Mouse (Mus musculus) forebrain, embryonic 16.5 days (tissue): Measurements from ENCODE around the gene Triap1. TPM values are rescaled to one million over a fixed set of nuclear protein-coding genes. Genes with fewer than 3 reads are reported as not detected.
"Not testable (repeated sequence)": the region's sequence is repeated elsewhere in the genome, so short reads cannot be mapped to it uniquely, and the experiment has no call there.

Experiments
- ATAC-seq: fragments of 200-750 bp; cut with Nextera tagmentation; 2 replicates; pipeline ENCODE4 v1.8.0; 2017; ENCODE audit warnings: mild to moderate bottlenecking, moderate library complexity
- H3K27ac ChIP-seq: fragments of 300-500 bp; sonication (generic); 2 replicates; pipeline ENCODE4 v1.5.1; 2014; ENCODE audit warnings: low read length, control low read depth
- H3K27me3 ChIP-seq: fragments of 300-500 bp; sonication (generic); replicated peaks from 2 replicates; pipeline ENCODE4 v1.6.1; 2014; ENCODE audit warnings: low read length; ENCODE audit not compliant: control insufficient read depth, insufficient read depth
- H3K36me3 ChIP-seq: fragments of 300-500 bp; sonication (generic); 2 replicates; pipeline ENCODE4 v1.6.1; 2014; ENCODE audit not compliant: control insufficient read depth, insufficient read depth
- H3K4me1 ChIP-seq: fragments of 300-500 bp; sonication (generic); replicated peaks from 2 replicates; pipeline ENCODE4 v1.6.1; 2014; ENCODE audit warnings: low read length; ENCODE audit not compliant: control insufficient read depth, insufficient read depth
- H3K4me2 ChIP-seq: fragments of 300-500 bp; sonication (generic); 2 replicates; pipeline ENCODE4 v1.6.1; 2014; ENCODE audit warnings: mild to moderate bottlenecking, low read length, control low read depth
- H3K4me3 ChIP-seq: fragments of 300-500 bp; sonication (generic); replicated peaks from 2 replicates; pipeline ENCODE4 v1.5.1; 2014; ENCODE audit warnings: mild to moderate bottlenecking, low read length, control low read depth
- H3K9ac ChIP-seq: fragments of 300-500 bp; sonication (generic); replicated peaks from 2 replicates; pipeline ENCODE4 v1.6.1; 2014; ENCODE audit warnings: low read depth, low read length, control low read depth
- H3K9me3 ChIP-seq: fragments of 300-500 bp; sonication (generic); 2 replicates; pipeline ENCODE4 v1.6.1; 2016; ENCODE audit warnings: low read length; ENCODE audit not compliant: control insufficient read depth
- WGBS: fragments of 180-500 bp; shearing (Covaris S2); extraction: QIAGEN DNeasy Blood & Tissue Kit; methylation state at CpG from one replicate; pipeline ENCODE4 v1.1.7; 2014; 5-methylcytosine and 5-hydroxymethylcytosine counted together
- polyA plus RNA-seq: library from polyadenylated mRNA; unstranded; fragments of >200 nt; fragmentation: Nextera tagmentation; extraction: Ambion mirVana; gene quantifications from 2 replicates; pipeline ENCODE4 v1.2.1, GENCODE M21; 2015

Triap1 gene
- 59.9 and 62.3 TPM in 2 replicates for polyA plus RNA-seq

- Histone ChIP-seq H3K9me3 (no peaks in the 10 kb centered on the region), H3K9ac (peak within 1 kb of the TSS; percentile 96), H3K27me3 (no peaks in the 10 kb centered on the region), H3K4me3 (peak within 1 kb of the TSS; percentile 98), H3K27ac (peak within 1 kb of the TSS; percentile 78), H3K36me3 (peaks cover 26% of the 10 kb centered on the region), H3K4me1 (peaks cover 15% of the 10 kb centered on the region), H3K4me2 (peak within 1 kb of the TSS; percentile 81)
- peak; percentile 93 for ATAC-seq
- WGBS = under 1% methylated on average over 62 of the region's 62 CpGs
Observed at GRCm38 (mm10) chr5:115340577-115341313, at the start of gene Triap1, which contains the start of gene Gatc. Gene Triap1, plus strand, starts transcription at chr5:115341225. Gene Gatc, minus strand, starts transcription at chr5:115341178.

- no peak overlapping the region for H3K27ac ChIP-seq
- no peaks in the 10 kb centered on the region for H3K27me3 ChIP-seq
- 89% methylated on average over 8 of the region's 8 CpGs for WGBS
- H3K36me3 ChIP-seq = peaks cover 31% of the 10 kb centered on the region
- H3K4me3 ChIP-seq = no peak overlapping the region
- H3K4me1 ChIP-seq = peaks cover 17% of the 10 kb centered on the region
- no peak for ATAC-seq
- no peaks in the 10 kb centered on the region for H3K9me3 ChIP-seq
- no peak overlapping the region for H3K4me2 ChIP-seq
- H3K9ac ChIP-seq = no peak overlapping the region
Observed at GRCm38 (mm10) chr5:115294173-115294572, 46.9 kb upstream of the Triap1 start.

GRCm38 (mm10) chr5:115296347-115296746 is 44.7 kb upstream of the Triap1 start:
- H3K9ac ChIP-seq = no peak overlapping the region
- no peak overlapping the region for H3K27ac ChIP-seq
- no peak overlapping the region for H3K4me2 ChIP-seq
- no peaks in the 10 kb centered on the region for H3K27me3 ChIP-seq
- 86% methylated on average over 10 of the region's 10 CpGs for WGBS
- peaks cover 23% of the 10 kb centered on the region for H3K4me1 ChIP-seq
- H3K36me3 ChIP-seq = peaks cover 27% of the 10 kb centered on the region
- H3K4me3 ChIP-seq = no peak overlapping the region
- H3K9me3 ChIP-seq = no peaks in the 10 kb centered on the region
- ATAC-seq = no peak

GRCm38 (mm10) chr5:115300035-115300744 is 40.8 kb upstream of the Triap1 start:
- Histone ChIP-seq H3K27me3 (no peaks in the 10 kb centered on the region), H3K4me3 (peak overlapping the region; percentile 55), H3K4me2 (peak overlapping the region; percentile 53), H3K27ac (peak overlapping the region; percentile 87), H3K36me3 (peaks cover 20% of the 10 kb centered on the region), H3K9me3 (no peaks in the 10 kb centered on the region), H3K9ac (peak overlapping the region; percentile 59), H3K4me1 (peaks cover 28% of the 10 kb centered on the region)
- WGBS = under 1% methylated on average over 45 of the region's 46 CpGs
- ATAC-seq = peak; percentile 5

- WGBS = under 1% methylated on average over 60 of the region's 66 CpGs
- peak; percentile 99 for ATAC-seq
- peak within 1 kb of the TSS; percentile 87 for H3K4me2 ChIP-seq
Observed at GRCm38 (mm10) chr5:115300792-115301614, 40.0 kb upstream of the Triap1 start, which contains the start of gene Dynll1. Gene Dynll1, minus strand, starts transcription at chr5:115300999.

GRCm38 (mm10) chr5:115301615-115302014 is 39.4 kb upstream of the Triap1 start:
- Histone ChIP-seq H3K4me1 (peaks cover 28% of the 10 kb centered on the region), H3K27me3 (no peaks in the 10 kb centered on the region), H3K9ac (peak overlapping the region; percentile 65), H3K36me3 (peaks cover 9% of the 10 kb centered on the region; the same call in 1 of the 2 replicates), H3K27ac (no peak overlapping the region; the same call in 1 of the 2 replicates), H3K4me2 (peak overlapping the region; percentile 87), H3K9me3 (no peaks in the 10 kb centered on the region), H3K4me3 (peak overlapping the region; percentile 55)
- 29% methylated on average over 13 of the region's 13 CpGs for WGBS
- no peak for ATAC-seq

More at GRCm38 (mm10) chr5:115300792-115301614, 40.0 kb upstream of the Triap1 start, which contains the start of gene Dynll1:
- Histone ChIP-seq H3K9ac (peak within 1 kb of the TSS; percentile 65), H3K36me3 (peaks cover 14% of the 10 kb centered on the region), H3K4me1 (peaks cover 28% of the 10 kb centered on the region), H3K4me3 (peak within 1 kb of the TSS; percentile 55), H3K9me3 (no peaks in the 10 kb centered on the region), H3K27me3 (no peaks in the 10 kb centered on the region), H3K27ac (peak within 1 kb of the TSS; percentile 87)

- H3K27me3 ChIP-seq, ATAC-seq, H3K4me2 ChIP-seq, H3K4me3 ChIP-seq, H3K9ac ChIP-seq, H3K9me3 ChIP-seq, H3K36me3 ChIP-seq, H3K27ac ChIP-seq: not testable (repeated sequence)
- peaks cover 25% of the 10 kb centered on the region for H3K4me1 ChIP-seq
- 82% methylated on average over 5 of the region's 7 CpGs for WGBS
Observed at GRCm38 (mm10) chr5:115302190-115302589, 38.8 kb upstream of the Triap1 start.

GRCm38 (mm10) chr5:115312354-115312753 is 28.7 kb upstream of the Triap1 start:
- Histone ChIP-seq H3K4me2 (no peak overlapping the region), H3K4me1 (peaks cover 10% of the 10 kb centered on the region), H3K36me3 (no peaks in the 10 kb centered on the region), H3K27me3 (no peaks in the 10 kb centered on the region), H3K4me3 (no peak overlapping the region), H3K9me3 (no peaks in the 10 kb centered on the region), H3K27ac (no peak overlapping the region), H3K9ac (no peak overlapping the region)
- WGBS = 87% methylated on average over 4 of the region's 4 CpGs
- no peak for ATAC-seq
